Mouse (Mus musculus): ENCODE measurements around the gene Lrmda. TPM values are rescaled to one million over a fixed set of nuclear protein-coding genes. Genes with fewer than 3 reads are reported as not detected.

The Lrmda gene
- total and polyA plus RNA-seq, 3 experiments = 5.1 to 5.9 TPM; not detected in 1

DNA sequence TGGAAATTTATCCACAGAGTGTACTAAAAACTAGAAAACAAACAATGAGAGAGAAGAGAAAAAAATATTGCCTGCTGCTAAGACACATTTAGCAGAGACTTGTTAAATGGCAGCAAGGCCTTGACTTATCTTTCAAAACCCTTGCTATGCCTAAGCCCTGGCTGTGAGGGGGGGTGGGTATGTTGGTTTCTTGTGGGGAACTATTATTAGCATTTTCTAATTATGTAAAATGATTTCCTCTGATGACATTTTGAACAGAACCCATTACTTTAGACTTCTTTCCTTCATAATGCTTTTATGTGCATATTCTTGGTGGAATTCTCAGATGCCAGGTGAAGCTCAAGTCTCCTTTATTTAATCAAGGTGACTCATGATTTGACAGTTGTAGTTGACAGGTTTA is 824.5 kb downstream of the Lrmda start:
- TF ChIP-seq ZNF384 (IDR thresholded peaks at IDR 0.05; ENCODE audit: low read depth, low read length) = no peak
- TF ChIP-seq BHLHE40 (IDR thresholded peaks at IDR 0.05; ENCODE audit: borderline replicate concordance, low read depth, low read length) = no peak
- no peak for TF ChIP-seq ETS1 (IDR thresholded peaks at IDR 0.05; ENCODE audit: low read depth, low read length)
- TF ChIP-seq MAX (IDR thresholded peaks at IDR 0.05; ENCODE audit: low read length) = no peak
- TF ChIP-seq TCF12 (IDR thresholded peaks at IDR 0.05; ENCODE audit: low read depth, low read length) = no peak
- TF ChIP-seq USF2 (IDR thresholded peaks at IDR 0.05; ENCODE audit: borderline replicate concordance in 1 of 2, insufficient read depth in 1 of 2, low read depth in 1 of 2, low read length in 2 of 2) = no peak
- TF ChIP-seq MEF2A (IDR thresholded peaks at IDR 0.05; ENCODE audit: extremely low read depth, insufficient replicate concordance, low read depth, low read length, poor library complexity, severe bottlenecking) = no peak
- no peak for TF ChIP-seq JUND (IDR thresholded peaks at IDR 0.05; ENCODE audit: low read depth, low read length)
- no peak for TF ChIP-seq ZKSCAN1 (IDR thresholded peaks at IDR 0.05; ENCODE audit: low read depth, low read length)
- no peak for TF ChIP-seq MXI1 (IDR thresholded peaks at IDR 0.05; ENCODE audit: low read depth, low read length)
- no peak for TF ChIP-seq NELFE (IDR thresholded peaks at IDR 0.05; ENCODE audit: low read depth, low read length)
- TF ChIP-seq GABPA (IDR thresholded peaks at IDR 0.05; ENCODE audit: low read depth, low read length) = no peak
- TF ChIP-seq HCFC1 (IDR thresholded peaks at IDR 0.05; ENCODE audit: low read depth, low read length) = no peak
- no peak for TF ChIP-seq ZC3H11A (IDR thresholded peaks at IDR 0.05; ENCODE audit: low read depth, low read length)
- no peak for TF ChIP-seq MAZ (IDR thresholded peaks at IDR 0.05; ENCODE audit: low read depth, low read length)
- no peak for TF ChIP-seq POLR2AphosphoS5 (IDR thresholded peaks at IDR 0.05; ENCODE audit: borderline replicate concordance, low read depth, low read length)
- no peak for TF ChIP-seq POLR2A (IDR thresholded peaks at IDR 0.05; ENCODE audit: control insufficient read depth in 1 of 2, insufficient read depth in 1 of 2, low read depth in 1 of 2, low read length in 2 of 2, poor library complexity in 1 of 2)
- Histone ChIP-seq H3K79me2 (ENCODE audit: control insufficient read depth, insufficient read depth, low read length, poor library complexity) (no peaks in the 10 kb centered on the region), H3K4me1 (ENCODE audit: control insufficient read depth in 1 of 2, insufficient read depth in 2 of 2, low read length in 2 of 2) (peaks cover 4 to 13% of the 10 kb centered on the region in 2 experiments), H3K36me3 (ENCODE audit: control insufficient read depth in 1 of 2, insufficient read depth in 2 of 2, low read length in 2 of 2) (peaks cover 0 to 20% of the 10 kb centered on the region in 2 experiments; a peak in 2 of 4 replicates), H3K4me3 (ENCODE audit: control insufficient read depth in 1 of 2, insufficient read depth in 1 of 2, low read depth in 2 of 2, low read length in 2 of 2) (no peak overlapping the region), H3K9me3 (replicated peaks; ENCODE audit: insufficient read depth, low read length) (no peaks in the 10 kb centered on the region), H3K27me3 (ENCODE audit: control insufficient read depth in 1 of 2, insufficient read depth in 2 of 2, low read length in 2 of 2) (no peaks in the 10 kb centered on the region), H3K27ac (ENCODE audit: control insufficient read depth, low read depth, low read length) (no peak overlapping the region), H3K9ac (ENCODE audit: control insufficient read depth, low read depth, low read length, poor library complexity, severe bottlenecking) (no peak overlapping the region)
- no peak for DNase-seq (ENCODE audit: low read depth, low spot score)

DNA sequence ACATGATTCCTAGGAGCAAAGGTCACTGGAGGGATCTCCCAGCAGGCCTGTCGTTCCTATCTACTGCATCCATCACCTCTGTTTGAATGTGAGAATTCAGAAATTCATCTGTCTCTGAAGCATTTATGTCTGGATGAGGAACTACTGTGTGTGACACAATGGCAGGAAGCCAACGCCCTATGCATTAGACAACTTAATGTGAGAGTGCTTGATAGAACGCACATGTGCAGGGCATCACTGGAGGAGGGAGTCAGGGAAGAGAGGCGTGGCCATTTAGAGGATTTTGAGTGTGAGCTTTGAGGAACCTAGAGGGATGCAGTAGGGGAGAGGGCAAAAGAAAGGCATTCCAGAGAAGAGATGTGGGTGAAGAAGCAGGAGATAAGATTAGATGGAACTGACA is 825.9 kb downstream of the Lrmda start:
- peak overlapping the region; percentile 39; the same call in 1 of the 2 replicates for H3K27ac ChIP-seq (ENCODE audit: control insufficient read depth, low read depth, low read length)
- H3K79me2 ChIP-seq (ENCODE audit: control insufficient read depth, insufficient read depth, low read length, poor library complexity) = no peaks in the 10 kb centered on the region
- H3K4me3 ChIP-seq (ENCODE audit: control insufficient read depth in 1 of 2, insufficient read depth in 1 of 2, low read depth in 2 of 2, low read length in 2 of 2) = no peak overlapping the region
- no peak overlapping the region for H3K9ac ChIP-seq (ENCODE audit: control insufficient read depth, low read depth, low read length, poor library complexity, severe bottlenecking)
- TF ChIP-seq ZC3H11A (IDR thresholded peaks at IDR 0.05; ENCODE audit: low read depth, low read length) (no peak; the same call in 1 of the 2 replicates), MYC (IDR thresholded peaks at IDR 0.05; ENCODE audit: low read depth, low read length) (peak; percentile 71), MAX (IDR thresholded peaks at IDR 0.05; ENCODE audit: low read length) (peak; percentile 83), ETS1 (IDR thresholded peaks at IDR 0.05; ENCODE audit: low read depth, low read length) (peak; percentile 41; the same call in 1 of the 2 replicates), SIN3A (IDR thresholded peaks at IDR 0.05; ENCODE audit: low read length) (peak; percentile 55; the same call in 1 of the 2 replicates), EP300 (IDR thresholded peaks at IDR 0.05; ENCODE audit: low read depth in 1 of 2, low read length in 2 of 2) (peak; percentile 20 to 43; a peak in 3 of 4 replicates), MXI1 (IDR thresholded peaks at IDR 0.05; ENCODE audit: low read depth, low read length) (peak; percentile 67), CTCF (IDR thresholded peaks at IDR 0.05 in 2 of 3, conservative IDR thresholded peaks at IDR 0.05 in 1 of 3; ENCODE audit: control insufficient read depth in 1 of 3, insufficient read depth in 1 of 3, low read depth in 2 of 3, low read length in 3 of 3, poor library complexity in 1 of 3, severe bottlenecking in 1 of 3) (no peak), KAT2A (conservative IDR thresholded peaks at IDR 0.05; ENCODE audit: low read depth, low read length) (no peak), GATA1 (IDR thresholded peaks at IDR 0.05; ENCODE audit: low read depth, low read length) (peak; percentile 3; the same call in 1 of the 2 replicates), NRF1 (IDR thresholded peaks at IDR 0.05; ENCODE audit: insufficient read depth, low read depth, low read length, poor library complexity, severe bottlenecking) (peak; percentile 58), BHLHE40 (IDR thresholded peaks at IDR 0.05; ENCODE audit: borderline replicate concordance, low read depth, low read length) (peak; percentile 52; the same call in 1 of the 2 replicates), ZKSCAN1 (IDR thresholded peaks at IDR 0.05; ENCODE audit: low read depth, low read length) (peak; percentile 88)
- no peaks in the 10 kb centered on the region for H3K27me3 ChIP-seq (ENCODE audit: control insufficient read depth in 1 of 2, insufficient read depth in 2 of 2, low read length in 2 of 2)
- peaks cover 0 to 20% of the 10 kb centered on the region in 2 experiments; a peak in 2 of 4 replicates for H3K36me3 ChIP-seq (ENCODE audit: control insufficient read depth in 1 of 2, insufficient read depth in 2 of 2, low read length in 2 of 2)
- H3K4me1 ChIP-seq (ENCODE audit: control insufficient read depth in 1 of 2, insufficient read depth in 2 of 2, low read length in 2 of 2) = peaks cover 4 to 13% of the 10 kb centered on the region in 2 experiments
- H3K9me3 ChIP-seq (replicated peaks; ENCODE audit: insufficient read depth, low read length) = no peaks in the 10 kb centered on the region
- peak; percentile 94 for DNase-seq (ENCODE audit: low read depth, low spot score)
